Mouse (Mus musculus): ENCODE results near the gene Bpifa6. TPM values are rescaled to one million over a fixed set of nuclear protein-coding genes. Genes with fewer than 3 reads are reported as not detected.
"Not testable (repeated sequence)": the region's sequence is repeated elsewhere in the genome, so short reads cannot be mapped to it uniquely, and the experiment has no call there.

Gene Bpifa6
- polyA plus RNA-seq, 1 experiment from 2014 or later: not detected

GRCm38 (mm10) chr2:153970221-153970620 lies 4.5 kb upstream of the Bpifa6 start:
- Histone ChIP-seq H3K4me3 (replicated peaks) (no peak overlapping the region), H3K4me2 (no peak overlapping the region), H3K9me3 (replicated peaks) (no peaks in the 10 kb centered on the region), H3K27ac (replicated peaks) (no peak overlapping the region), H3K27me3 (replicated peaks) (no peaks in the 10 kb centered on the region), H3K4me1 (no peaks in the 10 kb centered on the region), H3K9ac (replicated peaks) (no peak overlapping the region), H3K36me3 (no peaks in the 10 kb centered on the region)
- no peak for ATAC-seq (ENCODE audit: low FRiP score)
- WGBS: 72% methylated on average over 5 of the region's 5 CpGs

GRCm38 (mm10) chr2:153995770-153996169 lies 21.0 kb downstream of the Bpifa6 start:
- WGBS: 4% methylated on average over 7 of the region's 7 CpGs
- Histone ChIP-seq H3K27me3 (replicated peaks) (no peaks in the 10 kb centered on the region), H3K4me2 (no peak overlapping the region), H3K36me3 (no peaks in the 10 kb centered on the region), H3K9me3 (replicated peaks) (no peaks in the 10 kb centered on the region), H3K4me1 (no peaks in the 10 kb centered on the region), H3K27ac (replicated peaks) (no peak overlapping the region), H3K9ac (replicated peaks) (no peak overlapping the region), H3K4me3 (replicated peaks) (no peak overlapping the region)
- no peak for ATAC-seq (ENCODE audit: low FRiP score)

GRCm38 (mm10) chr2:154000501-154000900 lies 25.8 kb downstream of the Bpifa6 start:
- no peak overlapping the region for H3K9ac ChIP-seq (replicated peaks)
- H3K4me2 ChIP-seq: no peak overlapping the region
- H3K4me1 ChIP-seq: no peaks in the 10 kb centered on the region
- H3K27ac ChIP-seq (replicated peaks): no peak overlapping the region
- WGBS: 80% methylated on average over 3 of the region's 3 CpGs
- no peaks in the 10 kb centered on the region for H3K27me3 ChIP-seq (replicated peaks)
- no peak for ATAC-seq (ENCODE audit: low FRiP score)
- no peaks in the 10 kb centered on the region for H3K36me3 ChIP-seq
- no peaks in the 10 kb centered on the region for H3K9me3 ChIP-seq (replicated peaks)
- H3K4me3 ChIP-seq (replicated peaks): no peak overlapping the region

GRCm38 (mm10) chr2:154001056-154001455 lies 26.3 kb downstream of the Bpifa6 start:
- Histone ChIP-seq H3K27me3 (replicated peaks) (no peaks in the 10 kb centered on the region), H3K9ac (replicated peaks) (no peak overlapping the region), H3K36me3 (no peaks in the 10 kb centered on the region), H3K4me1 (no peaks in the 10 kb centered on the region), H3K27ac (replicated peaks) (no peak overlapping the region), H3K4me2 (no peak overlapping the region), H3K9me3 (replicated peaks) (no peaks in the 10 kb centered on the region), H3K4me3 (replicated peaks) (no peak overlapping the region)
- ATAC-seq (ENCODE audit: low FRiP score): no peak

GRCm38 (mm10) chr2:154004456-154004855 lies 29.7 kb downstream of the Bpifa6 start:
- Histone ChIP-seq H3K27ac (replicated peaks) (no peak overlapping the region), H3K36me3 (no peaks in the 10 kb centered on the region), H3K9ac (replicated peaks) (no peak overlapping the region), H3K9me3 (replicated peaks) (no peaks in the 10 kb centered on the region), H3K27me3 (replicated peaks) (no peaks in the 10 kb centered on the region), H3K4me1 (no peaks in the 10 kb centered on the region), H3K4me2 (no peak overlapping the region), H3K4me3 (replicated peaks) (no peak overlapping the region)
- no peak for ATAC-seq (ENCODE audit: low FRiP score)
- 22% methylated on average over 1 of the region's 1 CpGs for WGBS

- Histone ChIP-seq H3K4me3 (replicated peaks) (no peak overlapping the region), H3K9me3 (replicated peaks) (no peaks in the 10 kb centered on the region), H3K9ac (replicated peaks) (no peak overlapping the region), H3K4me1 (no peaks in the 10 kb centered on the region), H3K27ac (replicated peaks) (no peak overlapping the region), H3K36me3 (no peaks in the 10 kb centered on the region), H3K4me2 (no peak overlapping the region), H3K27me3 (replicated peaks) (no peaks in the 10 kb centered on the region)
- no peak for ATAC-seq (ENCODE audit: low FRiP score)
- 93% methylated on average over 1 of the region's 1 CpGs for WGBS
These were observed 30.3 kb downstream of the Bpifa6 start for GRCm38 (mm10) chr2:154005094-154005493.

GRCm38 (mm10) chr2:154005734-154006133 lies 31.0 kb downstream of the Bpifa6 start:
- Histone ChIP-seq H3K9ac (replicated peaks) (no peak overlapping the region), H3K27ac (replicated peaks) (no peak overlapping the region), H3K36me3 (no peaks in the 10 kb centered on the region), H3K9me3 (replicated peaks) (no peaks in the 10 kb centered on the region), H3K4me3 (replicated peaks) (no peak overlapping the region), H3K27me3 (replicated peaks) (no peaks in the 10 kb centered on the region), H3K4me2 (no peak overlapping the region), H3K4me1 (no peaks in the 10 kb centered on the region)
- ATAC-seq (ENCODE audit: low FRiP score): no peak
- WGBS: 94% methylated on average over 4 of the region's 4 CpGs

GRCm38 (mm10) chr2:154006331-154006730 lies 31.6 kb downstream of the Bpifa6 start:
- Histone ChIP-seq H3K9ac (replicated peaks) (no peak overlapping the region), H3K36me3 (no peaks in the 10 kb centered on the region), H3K4me2 (no peak overlapping the region), H3K27me3 (replicated peaks) (no peaks in the 10 kb centered on the region), H3K4me1 (no peaks in the 10 kb centered on the region), H3K9me3 (replicated peaks) (no peaks in the 10 kb centered on the region), H3K4me3 (replicated peaks) (no peak overlapping the region), H3K27ac (replicated peaks) (no peak overlapping the region)
- 84% methylated on average over 2 of the region's 2 CpGs for WGBS
- ATAC-seq (ENCODE audit: low FRiP score): no peak

GRCm38 (mm10) chr2:154007381-154007780 lies 32.6 kb downstream of the Bpifa6 start:
- H3K36me3 ChIP-seq: no peaks in the 10 kb centered on the region
- H3K9ac ChIP-seq (replicated peaks): no peak overlapping the region
- H3K4me2 ChIP-seq: no peak overlapping the region
- no peak overlapping the region for H3K4me3 ChIP-seq (replicated peaks)
- H3K27ac ChIP-seq (replicated peaks): no peak overlapping the region
- no peak for ATAC-seq (ENCODE audit: low FRiP score)
- no peaks in the 10 kb centered on the region for H3K27me3 ChIP-seq (replicated peaks)
- no peaks in the 10 kb centered on the region for H3K4me1 ChIP-seq
- 83% methylated on average over 1 of the region's 1 CpGs for WGBS
- no peaks in the 10 kb centered on the region for H3K9me3 ChIP-seq (replicated peaks)

- Histone ChIP-seq H3K4me2 (no peak within 1 kb of the TSS), H3K4me1 (no peaks in the 10 kb centered on the region), H3K36me3 (no peaks in the 10 kb centered on the region), H3K4me3 (replicated peaks) (no peak within 1 kb of the TSS), H3K9me3 (replicated peaks) (no peaks in the 10 kb centered on the region), H3K27me3 (replicated peaks) (no peaks in the 10 kb centered on the region), H3K27ac (replicated peaks) (no peak within 1 kb of the TSS), H3K9ac (replicated peaks) (no peak within 1 kb of the TSS)
- 89% methylated on average over 3 of the region's 3 CpGs for WGBS
- ATAC-seq (ENCODE audit: low FRiP score): no peak
These were observed 33.2 kb downstream of the Bpifa6 start, which contains the start of gene Bpifa2 for GRCm38 (mm10) chr2:154007965-154008364. Bpifa2 (plus strand) TSS chr2:154008265.

- no peaks in the 10 kb centered on the region for H3K4me1 ChIP-seq
- no peak overlapping the region for H3K4me2 ChIP-seq
- ATAC-seq (ENCODE audit: low FRiP score): no peak
- H3K36me3 ChIP-seq: no peaks in the 10 kb centered on the region
- no peaks in the 10 kb centered on the region for H3K27me3 ChIP-seq (replicated peaks)
- 94% methylated on average over 1 of the region's 1 CpGs for WGBS
- no peaks in the 10 kb centered on the region for H3K9me3 ChIP-seq (replicated peaks)
- no peak overlapping the region for H3K27ac ChIP-seq (replicated peaks)
- H3K4me3 ChIP-seq (replicated peaks): no peak overlapping the region
- no peak overlapping the region for H3K9ac ChIP-seq (replicated peaks)
These were observed 43.2 kb downstream of the Bpifa6 start for GRCm38 (mm10) chr2:154017990-154018389.

GRCm38 (mm10) chr2:154024676-154025075 lies 49.9 kb downstream of the Bpifa6 start:
- H3K4me3 ChIP-seq (replicated peaks); H3K9me3 ChIP-seq (replicated peaks): not testable (repeated sequence)
- 92% methylated on average over 4 of the region's 4 CpGs for WGBS

GRCm38 (mm10) chr2:154038932-154039331 lies 64.2 kb downstream of the Bpifa6 start:
- no peaks in the 10 kb centered on the region for H3K27me3 ChIP-seq (replicated peaks)
- no peak overlapping the region for H3K9ac ChIP-seq (replicated peaks)
- no peaks in the 10 kb centered on the region for H3K36me3 ChIP-seq
- ATAC-seq (ENCODE audit: low FRiP score): no peak
- no peak overlapping the region for H3K27ac ChIP-seq (replicated peaks)
- no peaks in the 10 kb centered on the region for H3K4me1 ChIP-seq
- H3K4me3 ChIP-seq (replicated peaks): no peak overlapping the region
- no peak overlapping the region for H3K4me2 ChIP-seq
- WGBS: 52% methylated on average over 2 of the region's 2 CpGs
- H3K9me3 ChIP-seq (replicated peaks): no peaks in the 10 kb centered on the region

More at GRCm38 (mm10) chr2:154024676-154025075, 49.9 kb downstream of the Bpifa6 start:
- H3K4me1 ChIP-seq; ATAC-seq (ENCODE audit: low FRiP score); H3K4me2 ChIP-seq; H3K27me3 ChIP-seq (replicated peaks); H3K36me3 ChIP-seq; H3K9ac ChIP-seq (replicated peaks); H3K27ac ChIP-seq (replicated peaks): not testable (repeated sequence)
